Mouse (Mus musculus): ENCODE results near the gene Aaas.
"Not testable (repeated sequence)": the region's sequence is repeated elsewhere in the genome, so short reads cannot be mapped to it uniquely, and the experiment has no call there.

- TF ChIP-seq CTCF (IDR thresholded peaks at IDR 0.05; ENCODE audit: borderline replicate concordance, insufficient read depth, low read depth, low read length), result 0 out of 2 replicates have a peak, but pooled peaks have one; percentile 20
- TF ChIP-seq POLR2A (IDR thresholded peaks at IDR 0.05; ENCODE audit: borderline replicate concordance, insufficient read depth, low read length), result not testable (repeated sequence)
These were observed 14.6 kb downstream of the Aaas start for GRCm38 (mm10) chr15:102335925-102336324.

All from cerebellum, adult 2 months (tissue).